Mouse (Mus musculus): ENCODE results near the gene Adamts8. TPM values are rescaled to one million over a fixed set of nuclear protein-coding genes. Genes with fewer than 3 reads are reported as not detected.

The Adamts8 gene
- polyA plus RNA-seq, 1 experiment: not detected

DNA sequence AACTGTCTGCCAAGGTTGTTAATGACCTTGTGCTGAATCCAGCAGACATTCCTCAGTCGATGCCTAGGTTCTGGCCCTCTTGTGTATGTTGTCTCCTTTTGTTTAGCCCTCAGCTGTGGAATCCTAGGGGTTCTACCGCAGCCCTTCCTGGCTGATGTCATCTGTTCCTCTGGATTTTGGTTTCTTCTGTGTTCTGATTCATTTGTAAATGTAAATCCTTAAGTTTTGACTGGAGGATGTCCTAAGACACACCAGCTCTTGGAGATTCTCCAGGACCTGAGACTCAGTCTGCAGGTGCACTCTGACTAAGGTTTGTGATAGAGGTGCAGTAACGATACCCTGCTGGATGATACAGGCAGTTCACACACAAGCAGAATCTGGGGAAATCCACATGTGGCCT is 27.6 kb downstream of the Adamts8 start:
- WGBS: 63% methylated on average over 3 of the region's 3 CpGs
- Histone ChIP-seq H3K27ac (ENCODE audit: control insufficient read depth, insufficient read depth, low read depth, low read length, poor library complexity) (no peak overlapping the region), H3K4me1 (ENCODE audit: control insufficient read depth, insufficient read depth, low read length) (no peaks in the 10 kb centered on the region), H3K4me3 (replicated peaks; ENCODE audit: control insufficient read depth, low read depth, low read length) (no peak overlapping the region)
- TF ChIP-seq POLR2A (IDR thresholded peaks at IDR 0.05; ENCODE audit: borderline replicate concordance, control insufficient read depth, low read depth, low read length) (no peak), CTCF (IDR thresholded peaks at IDR 0.05; ENCODE audit: control insufficient read depth, insufficient read depth, low read length) (no peak)

- H3K4me1 ChIP-seq (ENCODE audit: control insufficient read depth, insufficient read depth, low read length): no peaks in the 10 kb centered on the region
- TF ChIP-seq CTCF (IDR thresholded peaks at IDR 0.05; ENCODE audit: control insufficient read depth, insufficient read depth, low read length) (no peak), POLR2A (IDR thresholded peaks at IDR 0.05; ENCODE audit: borderline replicate concordance, control insufficient read depth, low read depth, low read length) (no peak)
- 56% methylated on average over 4 of the region's 4 CpGs for WGBS
- H3K4me3 ChIP-seq (replicated peaks; ENCODE audit: control insufficient read depth, low read depth, low read length): no peak overlapping the region
- no peak overlapping the region for H3K27ac ChIP-seq (ENCODE audit: control insufficient read depth, insufficient read depth, low read depth, low read length, poor library complexity)
Observed at GRCm38 (mm10) chr9:30971967-30972366, 29.6 kb downstream of the Adamts8 start.

- Histone ChIP-seq H3K27ac (ENCODE audit: control insufficient read depth, insufficient read depth, low read depth, low read length, poor library complexity) (no peak overlapping the region), H3K4me1 (ENCODE audit: control insufficient read depth, insufficient read depth, low read length) (no peaks in the 10 kb centered on the region), H3K4me3 (replicated peaks; ENCODE audit: control insufficient read depth, low read depth, low read length) (no peak overlapping the region)
- TF ChIP-seq CTCF (IDR thresholded peaks at IDR 0.05; ENCODE audit: control insufficient read depth, insufficient read depth, low read length): no peak
- TF ChIP-seq POLR2A (IDR thresholded peaks at IDR 0.05; ENCODE audit: borderline replicate concordance, control insufficient read depth, low read depth, low read length): no peak
- 81% methylated on average over 11 of the region's 11 CpGs for WGBS
Observed at GRCm38 (mm10) chr9:30976339-30977023, 34.1 kb downstream of the Adamts8 start.

DNA sequence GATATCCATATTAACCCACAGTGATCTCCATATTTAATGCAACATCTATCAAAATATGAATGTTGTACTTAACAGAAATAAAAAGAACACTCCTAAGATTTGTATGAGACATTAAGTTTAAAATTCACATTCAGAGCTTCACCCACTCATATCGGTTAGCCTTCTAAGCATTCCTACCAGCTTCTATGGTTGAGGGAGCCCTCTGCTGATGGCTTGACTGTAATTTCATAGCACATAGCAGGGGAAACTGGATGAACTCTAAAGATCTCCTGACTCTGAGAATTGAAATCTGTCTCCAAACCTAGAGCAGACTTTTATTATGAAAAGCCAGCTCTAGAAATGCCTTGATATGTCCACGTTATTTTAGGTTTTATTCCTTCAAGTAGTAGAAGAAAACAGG is 38.1 kb downstream of the Adamts8 start:
- H3K4me1 ChIP-seq (ENCODE audit: control insufficient read depth, insufficient read depth, low read length): no peaks in the 10 kb centered on the region
- no peak for TF ChIP-seq CTCF (IDR thresholded peaks at IDR 0.05; ENCODE audit: control insufficient read depth, insufficient read depth, low read length)
- no peak for TF ChIP-seq POLR2A (IDR thresholded peaks at IDR 0.05; ENCODE audit: borderline replicate concordance, control insufficient read depth, low read depth, low read length)
- no peak overlapping the region for H3K4me3 ChIP-seq (replicated peaks; ENCODE audit: control insufficient read depth, low read depth, low read length)
- H3K27ac ChIP-seq (ENCODE audit: control insufficient read depth, insufficient read depth, low read depth, low read length, poor library complexity): no peak overlapping the region
- WGBS: 71% methylated on average over 2 of the region's 2 CpGs

DNA sequence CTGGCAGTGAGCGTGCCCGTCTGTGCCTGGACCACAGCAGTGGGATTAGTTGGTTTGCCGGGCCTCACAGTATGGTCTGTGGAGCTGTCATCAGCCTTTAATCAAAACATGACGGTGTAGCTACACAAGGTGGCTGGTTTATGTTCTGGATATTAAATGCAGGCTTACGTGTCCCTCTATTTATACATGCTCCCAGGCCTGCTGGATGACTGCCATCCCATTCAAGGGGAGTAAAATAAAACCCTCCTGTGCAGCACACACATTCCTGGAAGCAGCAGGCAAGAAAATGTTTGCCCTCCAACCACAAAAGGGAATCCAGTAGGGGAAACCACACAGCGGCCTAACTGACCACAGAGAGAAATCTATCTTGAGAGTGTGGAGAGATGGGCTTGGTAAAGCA is 43.4 kb downstream of the Adamts8 start:
- H3K4me1 ChIP-seq (ENCODE audit: control insufficient read depth, insufficient read depth, low read length): no peaks in the 10 kb centered on the region
- TF ChIP-seq POLR2A (IDR thresholded peaks at IDR 0.05; ENCODE audit: borderline replicate concordance, control insufficient read depth, low read depth, low read length) (no peak), CTCF (IDR thresholded peaks at IDR 0.05; ENCODE audit: control insufficient read depth, insufficient read depth, low read length) (no peak)
- no peak overlapping the region for H3K27ac ChIP-seq (ENCODE audit: control insufficient read depth, insufficient read depth, low read depth, low read length, poor library complexity)
- WGBS: 42% methylated on average over 6 of the region's 6 CpGs
- no peak overlapping the region for H3K4me3 ChIP-seq (replicated peaks; ENCODE audit: control insufficient read depth, low read depth, low read length)

- Histone ChIP-seq H3K27ac (ENCODE audit: control insufficient read depth, insufficient read depth, low read depth, low read length, poor library complexity) (no peak overlapping the region), H3K4me3 (replicated peaks; ENCODE audit: control insufficient read depth, low read depth, low read length) (no peak overlapping the region), H3K4me1 (ENCODE audit: control insufficient read depth, insufficient read depth, low read length) (no peaks in the 10 kb centered on the region)
- TF ChIP-seq CTCF (IDR thresholded peaks at IDR 0.05; ENCODE audit: control insufficient read depth, insufficient read depth, low read length) (no peak), POLR2A (IDR thresholded peaks at IDR 0.05; ENCODE audit: borderline replicate concordance, control insufficient read depth, low read depth, low read length) (no peak)
- 80% methylated on average over 5 of the region's 5 CpGs for WGBS
Observed at GRCm38 (mm10) chr9:30993106-30993505, 50.7 kb downstream of the Adamts8 start.

- WGBS: 73% methylated on average over 12 of the region's 12 CpGs
- H3K27ac ChIP-seq (ENCODE audit: control insufficient read depth, insufficient read depth, low read depth, low read length, poor library complexity): no peak overlapping the region
- no peaks in the 10 kb centered on the region for H3K4me1 ChIP-seq (ENCODE audit: control insufficient read depth, insufficient read depth, low read length)
- no peak for TF ChIP-seq POLR2A (IDR thresholded peaks at IDR 0.05; ENCODE audit: borderline replicate concordance, control insufficient read depth, low read depth, low read length)
- TF ChIP-seq CTCF (IDR thresholded peaks at IDR 0.05; ENCODE audit: control insufficient read depth, insufficient read depth, low read length): no peak
- H3K4me3 ChIP-seq (replicated peaks; ENCODE audit: control insufficient read depth, low read depth, low read length): no peak overlapping the region
Observed at GRCm38 (mm10) chr9:30996590-30997562, 54.5 kb downstream of the Adamts8 start.

DNA sequence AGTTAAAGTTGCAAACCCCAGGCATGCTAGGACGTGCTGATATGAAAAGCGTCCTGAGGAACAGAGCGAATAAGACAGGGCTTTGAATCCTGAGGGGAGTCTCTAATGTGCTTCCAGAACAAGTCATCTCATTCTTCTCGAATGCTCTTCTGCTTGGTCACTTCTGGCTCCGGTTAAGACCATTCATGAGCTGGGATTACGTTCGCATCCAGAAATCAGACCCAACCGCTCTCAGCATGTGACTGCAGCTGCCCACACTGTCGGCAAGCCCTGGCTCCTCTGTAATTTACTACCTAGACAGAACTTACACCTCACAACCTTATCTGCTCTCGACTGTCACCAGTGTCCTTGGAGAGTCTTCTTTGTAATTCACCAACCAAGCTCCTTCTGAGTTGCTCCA is 58.3 kb downstream of the Adamts8 start:
- no peak for TF ChIP-seq POLR2A (IDR thresholded peaks at IDR 0.05; ENCODE audit: borderline replicate concordance, control insufficient read depth, low read depth, low read length)
- no peak for TF ChIP-seq CTCF (IDR thresholded peaks at IDR 0.05; ENCODE audit: control insufficient read depth, insufficient read depth, low read length)
- Histone ChIP-seq H3K27ac (ENCODE audit: control insufficient read depth, insufficient read depth, low read depth, low read length, poor library complexity) (no peak overlapping the region), H3K4me1 (ENCODE audit: control insufficient read depth, insufficient read depth, low read length) (no peaks in the 10 kb centered on the region), H3K4me3 (replicated peaks; ENCODE audit: control insufficient read depth, low read depth, low read length) (no peak overlapping the region)
- 82% methylated on average over 10 of the region's 10 CpGs for WGBS
